Mouse (Mus musculus): ENCODE data around the gene Mrgpre. TPM values are rescaled to one million over a fixed set of nuclear protein-coding genes. Genes with fewer than 3 reads are reported as not detected.
A peak's percentile ranks its signal among the peaks of the same experiment; 100 is the strongest.

Gene Mrgpre
- polyA plus RNA-seq, 1 experiment from 2014 or later: 1.2 TPM

- Histone ChIP-seq H3K9me3 (replicated peaks; ENCODE audit: low read length) (no peaks in the 10 kb centered on the region), H3K36me3 (ENCODE audit: insufficient read depth, low read length) (0 out of 2 replicates have a peak, but pooled peaks cover 5% of the 10 kb centered on the region), H3K4me2 (ENCODE audit: low read length) (peak overlapping the region; percentile 83), H3K27me3 (ENCODE audit: insufficient read depth, low read length) (no peaks in the 10 kb centered on the region), H3K4me1 (replicated peaks; ENCODE audit: insufficient read depth, low read length) (peaks cover 17% of the 10 kb centered on the region; the same call in 1 of the 2 replicates), H3K4me3 (replicated peaks; ENCODE audit: low read depth, low read length) (peak overlapping the region; percentile 79; the same call in 1 of the 2 replicates), H3K9ac (ENCODE audit: low read depth, low read length) (0 out of 2 replicates have a peak overlapping the region, but pooled peaks have one; percentile 88), H3K27ac (no peak overlapping the region)
- DNase-seq (ENCODE audit: low spot score): no peak
- no peak for ATAC-seq (replicated peaks; ENCODE audit: low FRiP score, low read depth)
- TF ChIP-seq CTCF (IDR thresholded peaks at IDR 0.05; ENCODE audit: low read depth): no peak
- WGBS: 71% methylated on average over 6 of the region's 6 CpGs
Observed at GRCm38 (mm10) chr7:143738194-143738593, 46.1 kb downstream of the Mrgpre start.

GRCm38 (mm10) chr7:143733746-143734145, 50.6 kb downstream of the Mrgpre start:
- H3K9ac ChIP-seq (ENCODE audit: low read depth, low read length): no peak overlapping the region
- TF ChIP-seq CTCF (IDR thresholded peaks at IDR 0.05; ENCODE audit: low read depth): no peak
- no peak overlapping the region for H3K27ac ChIP-seq
- WGBS: 91% methylated on average over 4 of the region's 4 CpGs
- DNase-seq (ENCODE audit: low spot score) (no peak), ATAC-seq (replicated peaks; ENCODE audit: low FRiP score, low read depth) (no peak)
- no peaks in the 10 kb centered on the region for H3K27me3 ChIP-seq (ENCODE audit: insufficient read depth, low read length)
- no peak overlapping the region for H3K4me3 ChIP-seq (replicated peaks; ENCODE audit: low read depth, low read length)
- peaks cover 15% of the 10 kb centered on the region; the same call in 1 of the 2 replicates for H3K4me1 ChIP-seq (replicated peaks; ENCODE audit: insufficient read depth, low read length)
- no peak overlapping the region for H3K4me2 ChIP-seq (ENCODE audit: low read length)
- 0 out of 2 replicates have a peak, but pooled peaks cover 5% of the 10 kb centered on the region for H3K36me3 ChIP-seq (ENCODE audit: insufficient read depth, low read length)
- no peaks in the 10 kb centered on the region for H3K9me3 ChIP-seq (replicated peaks; ENCODE audit: low read length)

GRCm38 (mm10) chr7:143729886-143730285, 54.4 kb downstream of the Mrgpre start:
- DNase-seq (ENCODE audit: low spot score): peak; percentile 64
- Histone ChIP-seq H3K9me3 (replicated peaks; ENCODE audit: low read length) (no peaks in the 10 kb centered on the region), H3K4me3 (replicated peaks; ENCODE audit: low read depth, low read length) (no peak overlapping the region), H3K4me2 (ENCODE audit: low read length) (0 out of 2 replicates have a peak overlapping the region, but pooled peaks have one; percentile 6), H3K27ac (peak overlapping the region; percentile 52; the same call in 1 of the 2 replicates), H3K4me1 (replicated peaks; ENCODE audit: insufficient read depth, low read length) (peaks cover 5% of the 10 kb centered on the region; the same call in 1 of the 2 replicates), H3K27me3 (ENCODE audit: insufficient read depth, low read length) (no peaks in the 10 kb centered on the region), H3K9ac (ENCODE audit: low read depth, low read length) (no peak overlapping the region), H3K36me3 (ENCODE audit: insufficient read depth, low read length) (0 out of 2 replicates have a peak, but pooled peaks cover 12% of the 10 kb centered on the region)
- TF ChIP-seq CTCF (IDR thresholded peaks at IDR 0.05; ENCODE audit: low read depth): no peak
- no peak; the same call in 1 of the 2 replicates for ATAC-seq (replicated peaks; ENCODE audit: low FRiP score, low read depth)
- WGBS: 45% methylated on average over 10 of the region's 10 CpGs

Small RNA genes within 50 kb of the gene (microRNA-seq; reads per million reads assigned to microRNA genes)
- not detected for gene Gm22064

Other genes starting within 250 kb of the Mrgpre start
- gene Nap1l4, start 235.4 kb downstream of the Mrgpre start, polyA plus RNA-seq (2015; fragmentation: Nextera tagmentation; extraction: Ambion mirVana): 156 and 178 TPM in 2 replicates
- gene Cars, start 184.4 kb downstream of the Mrgpre start, polyA plus RNA-seq (2015; fragmentation: Nextera tagmentation; extraction: Ambion mirVana): 34.7 and 42.2 TPM in 2 replicates
- 1.1 and 1.2 TPM in 2 replicates for gene Tnfrsf26, start 155.8 kb downstream of the Mrgpre start, polyA plus RNA-seq (2015; fragmentation: Nextera tagmentation; extraction: Ambion mirVana)
- gene Tnfrsf22, start 134.8 kb downstream of the Mrgpre start, polyA plus RNA-seq (2015; fragmentation: Nextera tagmentation; extraction: Ambion mirVana): 9.6 and 11.1 TPM in 2 replicates
- 1.9 and 2.2 TPM in 2 replicates for gene Tnfrsf23, start 98.6 kb downstream of the Mrgpre start, polyA plus RNA-seq (2015; fragmentation: Nextera tagmentation; extraction: Ambion mirVana)
- 29.0 and 30.4 TPM in 2 replicates for gene Osbpl5, start 27.5 kb downstream of the Mrgpre start, polyA plus RNA-seq (2015; fragmentation: Nextera tagmentation; extraction: Ambion mirVana)
- not detected in 2 replicates for gene Mrgprg, start 17.5 kb downstream of the Mrgpre start, polyA plus RNA-seq (2015; fragmentation: Nextera tagmentation; extraction: Ambion mirVana)
- gene Nadsyn1, start 38.3 kb upstream of the Mrgpre start, polyA plus RNA-seq (2015; fragmentation: Nextera tagmentation; extraction: Ambion mirVana): 9.4 and 11.1 TPM in 2 replicates
- gene Dhcr7, start 38.6 kb upstream of the Mrgpre start, polyA plus RNA-seq (2015; fragmentation: Nextera tagmentation; extraction: Ambion mirVana): 28.8 and 30.4 TPM in 2 replicates
- gene Gm498, start 82.3 kb upstream of the Mrgpre start, polyA plus RNA-seq (2015; fragmentation: Nextera tagmentation; extraction: Ambion mirVana): not detected in 2 replicates
- gene Shank2, start 217.4 kb upstream of the Mrgpre start, polyA plus RNA-seq (2015; fragmentation: Nextera tagmentation; extraction: Ambion mirVana): 2.6 and 3.0 TPM in 2 replicates

All from kidney, postnatal 0 days (tissue).